Mouse (Mus musculus): ENCODE results near the gene Dhx40. TPM values are rescaled to one million over a fixed set of nuclear protein-coding genes. Genes with fewer than 3 reads are reported as not detected.
"Not testable (repeated sequence)": the region's sequence is repeated elsewhere in the genome, so short reads cannot be mapped to it uniquely, and the experiment has no call there.

Gene Dhx40
- polyA plus RNA-seq, 1 experiment from 2014 or later, result 34.2 TPM

DNA sequence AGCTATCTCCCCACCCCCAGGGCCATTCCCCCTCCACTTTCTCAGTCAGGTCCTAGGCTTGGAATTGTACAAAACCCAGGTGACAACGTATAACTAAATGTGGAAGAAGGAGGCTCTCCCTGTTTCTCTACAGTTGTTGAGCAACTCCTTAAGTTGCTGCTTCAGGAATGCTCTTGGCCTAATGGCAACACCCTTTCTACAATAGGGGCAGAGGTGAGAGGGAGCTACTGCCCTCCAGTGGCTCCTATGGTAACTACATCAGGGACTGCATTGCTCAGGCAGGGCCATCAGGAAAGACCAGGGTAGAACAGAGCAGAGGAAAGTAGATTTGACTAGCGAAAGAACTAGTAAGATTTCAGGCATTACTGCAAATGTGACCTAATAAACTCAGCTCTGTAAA lies 28.8 kb upstream of the Dhx40 start:
- WGBS, result 58% methylated on average over 2 of the region's 2 CpGs
- no peak overlapping the region for H3K27ac ChIP-seq
- no peak overlapping the region for H3K9ac ChIP-seq (replicated peaks)
- H3K27me3 ChIP-seq, result no peaks in the 10 kb centered on the region
- H3K9me3 ChIP-seq, result no peaks in the 10 kb centered on the region
- H3K4me2 ChIP-seq (replicated peaks), result no peak overlapping the region
- H3K36me3 ChIP-seq, result no peaks in the 10 kb centered on the region
- H3K4me1 ChIP-seq (replicated peaks), result peaks cover 23% of the 10 kb centered on the region
- ATAC-seq, result no peak
- H3K4me3 ChIP-seq (replicated peaks), result no peak overlapping the region

DNA sequence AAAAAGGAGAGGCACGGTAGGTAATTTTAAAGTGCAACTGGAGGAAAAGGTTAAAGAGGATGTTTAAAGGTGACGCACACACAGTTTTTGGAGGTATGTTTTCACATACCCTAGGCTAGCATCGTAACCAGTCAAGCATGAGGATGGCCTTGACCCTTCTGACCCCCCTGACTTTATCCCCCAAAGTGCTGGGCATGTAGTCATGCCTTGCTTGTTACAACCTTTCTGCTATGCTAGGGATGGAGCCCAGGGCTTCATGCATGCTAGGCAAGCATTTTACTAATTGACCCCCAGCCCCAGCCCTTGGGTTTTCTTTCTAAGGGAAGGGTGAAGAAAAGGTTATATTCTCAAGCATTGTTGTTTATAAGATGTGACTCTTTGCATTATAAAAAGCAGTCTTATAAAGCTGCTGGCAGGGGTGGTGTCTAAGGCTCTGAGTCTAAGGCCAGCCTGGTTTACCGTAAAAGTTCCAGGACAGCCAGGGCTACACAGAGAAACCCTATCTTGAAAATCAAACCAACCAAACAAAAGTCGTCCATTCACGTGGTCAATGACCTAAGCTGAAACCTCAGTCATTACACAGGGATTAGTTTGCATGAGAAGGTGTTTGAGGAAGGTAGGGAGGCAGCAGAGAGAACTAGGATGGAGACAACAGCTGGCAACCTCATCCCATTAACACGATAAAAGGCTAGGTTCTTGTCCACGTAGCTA lies 27.2 kb upstream of the Dhx40 start:
- H3K9ac ChIP-seq (replicated peaks), result no peak overlapping the region
- no peak overlapping the region for H3K27ac ChIP-seq
- ATAC-seq, result no peak
- H3K36me3 ChIP-seq, result no peaks in the 10 kb centered on the region
- no peaks in the 10 kb centered on the region for H3K27me3 ChIP-seq
- no peak overlapping the region for H3K4me3 ChIP-seq (replicated peaks)
- H3K9me3 ChIP-seq, result no peaks in the 10 kb centered on the region
- WGBS, result 65% methylated on average over 8 of the region's 8 CpGs
- no peak overlapping the region for H3K4me2 ChIP-seq (replicated peaks)
- H3K4me1 ChIP-seq (replicated peaks), result peaks cover 10% of the 10 kb centered on the region

DNA sequence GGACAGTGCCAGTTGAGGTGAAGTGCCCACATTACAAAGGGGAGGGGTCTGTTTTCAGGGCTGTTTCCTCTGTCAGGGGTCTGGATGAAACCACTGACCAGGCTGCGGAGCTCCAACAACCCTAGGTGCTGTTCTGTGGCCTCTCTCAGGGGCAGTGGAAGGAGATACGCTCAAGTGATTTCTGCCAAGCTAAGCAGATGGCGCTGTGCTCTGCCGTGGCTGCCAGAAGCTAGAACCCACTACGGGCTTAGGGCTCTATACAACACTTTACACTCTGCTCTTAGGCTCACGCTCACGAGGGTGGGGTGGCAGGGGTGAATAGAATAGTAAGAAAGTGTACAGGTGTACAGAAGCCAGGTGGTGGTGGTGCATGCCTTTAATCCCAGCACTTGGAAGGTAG lies 26.5 kb upstream of the Dhx40 start:
- Histone ChIP-seq H3K27me3 (no peaks in the 10 kb centered on the region), H3K4me2 (replicated peaks) (no peak overlapping the region), H3K4me1 (replicated peaks) (peaks cover 3% of the 10 kb centered on the region), H3K36me3 (no peaks in the 10 kb centered on the region), H3K27ac (no peak overlapping the region), H3K4me3 (replicated peaks) (no peak overlapping the region), H3K9ac (replicated peaks) (no peak overlapping the region), H3K9me3 (no peaks in the 10 kb centered on the region)
- no peak for ATAC-seq
- WGBS, result 72% methylated on average over 7 of the region's 7 CpGs

DNA sequence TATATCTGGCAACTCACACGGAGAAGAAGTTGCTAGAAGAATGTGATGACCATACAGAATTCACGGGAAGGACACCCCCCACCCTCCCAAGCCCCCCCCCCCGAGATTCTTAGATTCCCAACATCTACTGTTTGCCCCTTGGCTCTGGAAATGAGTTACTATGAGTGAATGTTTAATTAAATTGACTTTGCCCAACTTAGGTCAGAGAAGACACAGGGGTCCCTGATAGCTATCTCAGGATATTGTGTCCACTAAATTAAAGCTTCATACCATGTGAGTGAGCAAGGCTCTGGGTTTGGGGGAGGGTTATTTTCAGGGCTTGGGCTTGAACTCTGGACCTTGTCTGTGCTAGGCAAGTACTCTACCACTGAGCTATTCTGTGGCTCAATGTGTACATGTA lies 25.6 kb upstream of the Dhx40 start:
- Histone ChIP-seq H3K4me2 (replicated peaks) (no peak overlapping the region), H3K9ac (replicated peaks) (no peak overlapping the region), H3K9me3 (no peaks in the 10 kb centered on the region), H3K4me1 (replicated peaks) (no peaks in the 10 kb centered on the region), H3K36me3 (no peaks in the 10 kb centered on the region), H3K27me3 (no peaks in the 10 kb centered on the region), H3K4me3 (replicated peaks) (no peak overlapping the region), H3K27ac (no peak overlapping the region)
- ATAC-seq, result no peak
- WGBS, result 81% methylated on average over 3 of the region's 3 CpGs

DNA sequence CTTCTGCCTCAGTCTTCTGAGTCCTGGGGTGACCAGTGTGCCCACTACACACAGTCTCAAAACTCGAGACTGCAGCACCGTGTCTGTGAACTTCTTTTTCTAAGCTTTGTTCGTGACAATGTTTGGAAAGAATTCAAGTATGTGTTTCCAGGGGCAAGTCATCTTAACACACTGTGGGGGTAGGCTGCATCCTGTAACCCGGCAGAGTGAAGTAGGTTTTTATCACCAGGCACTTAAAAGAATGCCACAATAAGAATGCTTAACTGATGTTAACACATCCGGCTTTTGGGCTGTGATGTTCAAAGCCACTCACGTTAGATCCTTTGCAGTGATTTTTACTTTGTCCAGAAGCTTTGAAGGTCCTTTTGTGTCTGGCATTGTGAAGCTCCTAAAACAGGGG lies 20.9 kb upstream of the Dhx40 start:
- no peaks in the 10 kb centered on the region for H3K36me3 ChIP-seq
- no peaks in the 10 kb centered on the region for H3K27me3 ChIP-seq
- no peak overlapping the region for H3K27ac ChIP-seq
- no peak overlapping the region for H3K4me3 ChIP-seq (replicated peaks)
- H3K9me3 ChIP-seq, result no peaks in the 10 kb centered on the region
- no peak overlapping the region for H3K9ac ChIP-seq (replicated peaks)
- H3K4me2 ChIP-seq (replicated peaks), result no peak overlapping the region
- WGBS, result 69% methylated on average over 6 of the region's 6 CpGs
- ATAC-seq, result no peak
- H3K4me1 ChIP-seq (replicated peaks), result no peaks in the 10 kb centered on the region

DNA sequence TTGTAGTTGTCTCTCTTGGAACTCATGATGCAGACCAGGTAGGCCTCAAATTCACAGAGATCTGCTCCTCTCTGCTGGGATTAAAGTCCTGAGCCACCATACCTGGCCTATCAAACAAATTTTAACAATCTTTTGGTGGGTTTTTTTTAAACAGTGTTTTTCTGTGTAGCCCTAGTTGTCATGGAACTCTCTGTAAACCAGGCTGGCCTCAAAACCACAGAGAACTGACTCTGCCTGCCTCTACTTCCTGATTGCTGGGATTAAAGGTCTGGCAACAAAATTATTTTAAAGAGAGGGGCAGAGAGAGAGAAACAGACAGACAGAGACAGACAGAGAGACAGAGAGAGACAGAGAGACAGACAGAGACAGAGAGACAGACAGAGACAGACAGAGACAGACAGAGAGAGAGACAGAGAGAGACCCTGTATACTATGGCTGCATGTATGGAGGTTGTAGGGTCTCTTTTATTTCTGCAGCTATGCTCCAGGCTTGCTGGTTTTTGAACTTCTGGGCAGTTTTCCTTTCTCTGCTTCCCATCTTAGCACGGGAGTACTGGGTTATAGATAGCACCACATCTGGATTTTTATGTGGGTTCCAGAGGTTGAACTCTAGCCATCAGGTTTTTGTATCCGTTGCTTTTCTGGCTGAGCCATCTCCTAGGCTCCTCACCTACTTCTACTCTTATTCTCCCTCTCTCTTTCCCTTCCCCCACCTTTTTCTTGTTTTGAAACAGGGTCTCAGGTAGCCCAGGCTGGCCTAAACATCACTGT lies 20.1 kb upstream of the Dhx40 start:
- 92% methylated on average over 2 of the region's 2 CpGs for WGBS
- no peak overlapping the region for H3K27ac ChIP-seq
- ATAC-seq, result no peak
- H3K9me3 ChIP-seq, result no peaks in the 10 kb centered on the region
- H3K4me2 ChIP-seq (replicated peaks), result no peak overlapping the region
- H3K36me3 ChIP-seq, result no peaks in the 10 kb centered on the region
- no peak overlapping the region for H3K4me3 ChIP-seq (replicated peaks)
- no peaks in the 10 kb centered on the region for H3K27me3 ChIP-seq
- no peak overlapping the region for H3K9ac ChIP-seq (replicated peaks)
- H3K4me1 ChIP-seq (replicated peaks), result no peaks in the 10 kb centered on the region

DNA sequence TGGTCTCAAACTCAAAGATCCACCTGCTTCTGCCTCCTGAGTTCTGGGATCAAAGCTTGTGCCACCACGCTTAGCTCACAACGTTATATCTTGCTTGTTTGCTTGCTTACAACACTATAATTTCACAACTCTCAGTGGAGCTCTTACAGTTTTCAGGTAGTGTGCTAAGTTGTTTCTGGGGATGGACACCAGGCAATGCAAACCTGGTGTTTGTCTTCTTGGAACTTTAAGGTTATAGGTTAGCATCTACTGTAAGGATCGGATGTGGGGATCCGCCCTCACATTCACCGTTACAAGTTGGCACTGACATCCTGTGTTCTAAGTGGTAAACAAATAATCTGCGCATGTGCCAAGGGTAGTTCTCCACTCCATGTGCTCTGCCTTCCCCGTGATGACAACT lies 16.9 kb upstream of the Dhx40 start:
- Histone ChIP-seq H3K36me3 (no peaks in the 10 kb centered on the region), H3K4me2 (replicated peaks) (no peak overlapping the region), H3K4me3 (replicated peaks) (no peak overlapping the region), H3K9ac (replicated peaks) (no peak overlapping the region), H3K4me1 (replicated peaks) (peaks cover 7% of the 10 kb centered on the region), H3K27ac (no peak overlapping the region), H3K27me3 (no peaks in the 10 kb centered on the region), H3K9me3 (no peaks in the 10 kb centered on the region)
- ATAC-seq, result no peak
- WGBS, result 92% methylated on average over 7 of the region's 7 CpGs

DNA sequence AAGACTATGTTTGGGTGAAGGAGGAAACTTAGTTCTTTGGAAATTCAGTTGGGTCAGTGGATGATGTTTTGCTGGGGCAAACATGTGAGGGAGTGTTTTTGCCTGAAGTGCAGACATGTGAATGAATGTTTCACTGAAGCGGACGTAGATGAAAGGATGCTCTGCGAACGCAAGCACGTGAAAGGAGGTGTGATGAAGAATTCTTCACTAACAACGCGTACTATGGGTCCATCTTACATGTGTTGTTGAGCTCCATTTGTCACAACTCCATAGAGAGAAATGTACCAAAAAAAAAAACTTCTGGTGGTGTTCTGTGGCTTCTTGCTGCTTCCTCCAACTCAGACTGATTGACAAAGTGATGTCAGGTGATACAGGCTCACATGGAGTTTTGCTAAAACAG lies 15.0 kb upstream of the Dhx40 start:
- 80% methylated on average over 7 of the region's 7 CpGs for WGBS
- no peak for ATAC-seq

DNA sequence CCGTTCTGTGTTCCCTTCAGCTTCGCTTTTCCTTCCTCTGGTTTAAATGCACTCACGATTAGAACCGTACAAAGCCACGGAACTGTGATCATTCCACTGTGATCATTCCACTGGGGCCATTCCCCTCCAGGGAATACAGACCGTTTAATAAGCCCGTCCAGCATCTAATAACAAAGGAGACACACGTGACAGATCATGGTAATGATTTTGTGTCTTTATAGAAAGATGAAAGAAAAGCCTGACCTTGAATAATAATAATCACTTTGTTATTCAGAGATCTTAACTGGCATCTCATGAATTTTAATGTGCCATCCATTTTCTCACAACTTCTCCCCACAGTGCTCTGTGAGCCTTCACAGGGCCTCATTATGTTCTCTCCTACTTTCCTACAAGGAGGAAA lies 12.0 kb upstream of the Dhx40 start:
- Histone ChIP-seq H3K9ac (replicated peaks) (no peak overlapping the region), H3K27me3 (0 out of 2 replicates have a peak, but pooled peaks cover 3% of the 10 kb centered on the region), H3K9me3 (no peaks in the 10 kb centered on the region), H3K4me1 (replicated peaks) (peaks cover 17% of the 10 kb centered on the region), H3K4me3 (replicated peaks) (no peak overlapping the region), H3K4me2 (replicated peaks) (peak overlapping the region; percentile 30), H3K27ac (peak overlapping the region; percentile 71), H3K36me3 (no peaks in the 10 kb centered on the region)
- peak; percentile 80 for ATAC-seq
- 6% methylated on average over 8 of the region's 8 CpGs for WGBS

More for the DNA sequence above, 15.0 kb upstream of the Dhx40 start:
- no peak overlapping the region for H3K4me3 ChIP-seq (replicated peaks)
- H3K9me3 ChIP-seq, result no peaks in the 10 kb centered on the region
- no peak overlapping the region for H3K27ac ChIP-seq
- no peak overlapping the region for H3K9ac ChIP-seq (replicated peaks)
- 0 out of 2 replicates have a peak, but pooled peaks cover 2% of the 10 kb centered on the region for H3K27me3 ChIP-seq
- H3K36me3 ChIP-seq, result no peaks in the 10 kb centered on the region
- H3K4me2 ChIP-seq (replicated peaks), result no peak overlapping the region
- H3K4me1 ChIP-seq (replicated peaks), result peaks cover 17% of the 10 kb centered on the region

DNA sequence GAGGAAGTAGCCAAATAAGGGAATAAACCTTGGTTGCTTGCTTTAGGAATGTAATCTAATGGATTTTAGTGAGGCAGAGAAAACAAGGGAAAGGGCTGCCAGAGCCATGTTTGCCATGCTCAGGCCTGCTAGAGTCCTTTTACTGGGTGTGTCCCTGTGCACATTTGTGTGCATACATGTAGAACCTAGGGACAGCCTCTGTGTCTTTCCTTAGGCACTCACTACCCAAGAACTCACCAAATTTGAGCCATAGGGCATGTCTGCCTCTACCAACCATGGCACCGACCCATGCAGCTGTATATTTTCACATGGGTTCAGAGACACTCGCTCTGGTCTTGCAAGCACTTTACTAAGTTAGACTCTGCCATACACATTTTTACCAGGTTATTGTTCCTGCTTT lies 11.4 kb upstream of the Dhx40 start:
- Histone ChIP-seq H3K4me3 (replicated peaks) (no peak overlapping the region), H3K9me3 (no peaks in the 10 kb centered on the region), H3K36me3 (no peaks in the 10 kb centered on the region), H3K4me1 (replicated peaks) (peaks cover 17% of the 10 kb centered on the region), H3K27ac (peak overlapping the region; percentile 71), H3K9ac (replicated peaks) (no peak overlapping the region), H3K27me3 (0 out of 2 replicates have a peak, but pooled peaks cover 3% of the 10 kb centered on the region), H3K4me2 (replicated peaks) (peak overlapping the region; percentile 30; the same call in 1 of the 2 replicates)
- peak; percentile 34 for ATAC-seq
- 82% methylated on average over 2 of the region's 2 CpGs for WGBS

DNA sequence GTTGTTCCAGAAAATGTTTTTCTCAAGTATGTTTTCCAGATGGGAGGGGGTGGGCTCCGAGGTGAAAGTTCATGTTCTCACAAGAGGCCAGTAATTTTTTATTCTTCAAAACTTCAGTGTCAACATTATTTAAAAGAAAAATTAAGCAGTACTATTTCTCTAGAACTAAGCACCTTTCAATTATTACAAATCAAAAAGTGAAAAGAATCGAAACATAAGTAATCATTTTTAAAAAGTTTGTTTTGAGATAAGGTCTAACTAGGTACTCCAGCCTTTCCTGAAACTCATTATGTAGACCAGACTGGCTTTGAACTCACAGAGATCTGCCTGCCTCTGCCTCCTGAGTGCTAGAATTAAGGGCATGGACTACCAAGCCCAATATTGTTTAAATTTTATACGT lies 8.7 kb upstream of the Dhx40 start:
- H3K36me3 ChIP-seq; H3K4me2 ChIP-seq (replicated peaks); H3K27ac ChIP-seq; H3K9me3 ChIP-seq; H3K4me3 ChIP-seq (replicated peaks); H3K27me3 ChIP-seq; H3K9ac ChIP-seq (replicated peaks); ATAC-seq: not testable (repeated sequence)
- peaks cover 17% of the 10 kb centered on the region for H3K4me1 ChIP-seq (replicated peaks)
- 94% methylated on average over 3 of the region's 3 CpGs for whole genome bisulfite sequencing

DNA sequence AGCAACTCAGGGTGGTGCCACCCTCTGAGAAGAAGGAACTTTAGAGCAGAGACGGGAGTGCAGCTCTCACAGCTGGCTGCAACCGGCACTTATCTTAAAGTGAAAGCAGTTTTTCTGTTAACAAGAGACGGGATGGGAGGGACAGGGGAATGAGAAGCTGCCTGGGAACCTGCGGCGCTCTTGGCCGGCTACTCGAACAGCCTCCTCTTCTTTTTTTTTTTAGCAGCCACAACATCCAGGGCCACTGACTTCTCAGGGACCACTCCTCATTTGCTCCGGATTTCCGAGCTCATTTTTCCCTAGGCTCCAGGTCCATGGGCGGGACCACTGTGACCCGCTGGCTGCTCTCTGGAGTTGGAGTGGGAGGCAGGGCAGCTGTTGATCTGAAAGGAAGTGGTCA lies 6.9 kb upstream of the Dhx40 start:
- H3K4me3 ChIP-seq (replicated peaks); H3K9ac ChIP-seq (replicated peaks); H3K27ac ChIP-seq; H3K27me3 ChIP-seq; H3K9me3 ChIP-seq; H3K4me2 ChIP-seq (replicated peaks); H3K36me3 ChIP-seq; ATAC-seq: not testable (repeated sequence)
- peaks cover 11% of the 10 kb centered on the region for H3K4me1 ChIP-seq (replicated peaks)
- 4% methylated on average over 5 of the region's 11 CpGs for WGBS

Measured in midbrain, embryonic 13.5 days (tissue).